Mouse (Mus musculus) lung, adult 2 months (tissue): ENCODE results near the gene Serinc4. TPM values are rescaled to one million over a fixed set of nuclear protein-coding genes. Genes with fewer than 3 reads are reported as not detected.
A peak's percentile ranks its signal among the peaks of the same experiment; 100 is the strongest.
"Not testable (repeated sequence)": the region's sequence is repeated elsewhere in the genome, so short reads cannot be mapped to it uniquely, and the experiment has no call there.

Source experiments
- DNase-seq: peaks from one replicate; pipeline ENCODE4 v3.0.0; 2022
- H3K4me1 ChIP-seq: fragments of 200-500 bp; 2 replicates; pipeline ENCODE4 v1.6.1; 2011; ENCODE audit warnings: low read length; ENCODE audit not compliant: control insufficient read depth, insufficient read depth
- H3K4me3 ChIP-seq: fragments of 200-500 bp; replicated peaks from 2 replicates; pipeline ENCODE3; 2011; ENCODE audit warnings: low read depth, mild to moderate bottlenecking, control low read depth, low read length; ENCODE audit errors: extremely low read depth
- CTCF ChIP-seq: fragments of 200-500 bp; IDR thresholded peaks from 2 replicates; pipeline ENCODE4 v1.5.1; 2011; ENCODE audit warnings: mild to moderate bottlenecking, low read length, control low read depth; ENCODE audit not compliant: insufficient read depth
- POLR2A ChIP-seq: fragments of 200-500 bp; IDR thresholded peaks from 2 replicates; pipeline ENCODE4 v1.6.1; 2011; ENCODE audit warnings: low read depth, mild to moderate bottlenecking, control low read depth, low read length, borderline replicate concordance; ENCODE audit errors: extremely low read depth
- WGBS: fragments of 180-500 bp; shearing (Covaris S2); methylation state at CpG from one replicate; pipeline ENCODE4 v1.1.7; 2018; 5-methylcytosine and 5-hydroxymethylcytosine counted together
- polyA plus RNA-seq: library from polyadenylated mRNA; depleted of rRNA; stranded (reverse); fragments of >200 nt; gene quantifications from 2 replicates; pipeline ENCODE4 v1.2.3, GENCODE M21; 2012

The Serinc4 gene
- polyA plus RNA-seq, 1 experiment, result 0.66 TPM

DNA sequence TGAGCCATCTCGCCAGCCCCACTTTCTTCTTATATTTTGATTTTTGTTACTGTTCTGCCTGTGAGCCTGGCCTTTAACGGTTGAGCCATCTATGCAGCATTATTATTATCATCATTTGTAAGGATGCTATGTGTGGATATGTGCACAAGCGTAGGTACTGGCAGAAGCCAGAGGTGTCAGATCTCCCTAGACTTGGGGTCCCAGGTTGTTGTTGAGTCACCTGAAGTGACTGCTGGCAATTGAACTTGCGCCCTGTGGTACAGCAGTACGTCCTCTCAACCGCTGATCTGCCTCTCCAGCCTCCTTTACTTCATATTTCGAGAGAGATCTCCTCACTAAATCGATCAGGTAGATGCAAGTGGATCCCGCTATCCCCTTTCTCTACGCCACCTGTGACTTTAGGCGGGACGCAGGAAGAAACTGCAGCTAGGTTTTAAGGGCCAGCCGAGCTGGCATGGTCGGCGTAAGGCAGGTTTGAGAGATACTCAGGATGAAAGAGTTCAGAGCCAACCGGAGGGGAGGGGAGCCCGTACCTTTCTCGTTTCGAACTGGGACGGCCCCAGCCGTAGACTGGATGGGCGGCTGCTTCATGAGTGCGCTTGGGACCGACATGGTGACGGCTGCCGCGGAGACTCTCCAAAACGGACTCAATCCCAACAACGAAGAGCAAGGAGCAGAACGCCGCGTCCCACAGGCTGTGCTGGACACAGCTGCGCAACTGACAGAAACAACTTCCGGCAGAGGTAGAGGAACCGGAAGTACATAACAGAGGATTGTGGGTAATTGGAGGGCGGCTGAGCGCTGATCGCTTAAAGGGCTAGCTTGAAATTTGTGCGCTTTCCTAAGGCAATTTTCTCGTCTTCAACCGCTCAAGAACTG lies 17.0 kb upstream of the Serinc4 start, which contains the start of gene Mfap1b:
Gene Mfap1b, minus strand, starts transcription at position 767 of the 879 bp plus-strand sequence.
- WGBS, result 4% methylated on average over 41 of the region's 41 CpGs
- TF ChIP-seq POLR2A, result peak; percentile 98

DNA sequence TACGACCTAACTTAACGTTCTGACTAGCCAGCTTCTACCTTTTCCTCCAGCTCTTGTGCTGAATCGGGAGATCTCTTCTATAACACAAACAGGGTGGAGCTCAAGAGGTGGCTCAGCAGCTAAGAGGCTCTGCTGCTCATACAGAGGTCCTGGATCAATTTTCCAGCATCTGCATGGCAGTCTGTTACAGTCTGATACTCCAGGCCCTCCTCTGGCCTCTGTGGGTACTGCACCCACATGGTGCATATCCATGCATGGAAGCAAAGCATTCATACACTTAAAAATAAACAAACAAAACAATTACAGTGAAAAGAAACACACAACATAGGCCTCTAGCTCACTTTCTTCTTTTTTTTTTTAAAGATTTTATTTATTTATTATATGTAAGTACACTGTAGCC lies 16.2 kb upstream of the Serinc4 start:
- H3K4me1 ChIP-seq, H3K4me3 ChIP-seq, DNase-seq: not testable (repeated sequence)
- 95% methylated on average over 3 of the region's 3 CpGs for WGBS

More for the DNA sequence above, 17.0 kb upstream of the Serinc4 start, which contains the start of gene Mfap1b:
- H3K4me1 ChIP-seq, result not testable (repeated sequence)
- H3K4me3 ChIP-seq, result peak within 1 kb of the TSS; percentile 79
- DNase-seq, result peak; percentile 70

DNA sequence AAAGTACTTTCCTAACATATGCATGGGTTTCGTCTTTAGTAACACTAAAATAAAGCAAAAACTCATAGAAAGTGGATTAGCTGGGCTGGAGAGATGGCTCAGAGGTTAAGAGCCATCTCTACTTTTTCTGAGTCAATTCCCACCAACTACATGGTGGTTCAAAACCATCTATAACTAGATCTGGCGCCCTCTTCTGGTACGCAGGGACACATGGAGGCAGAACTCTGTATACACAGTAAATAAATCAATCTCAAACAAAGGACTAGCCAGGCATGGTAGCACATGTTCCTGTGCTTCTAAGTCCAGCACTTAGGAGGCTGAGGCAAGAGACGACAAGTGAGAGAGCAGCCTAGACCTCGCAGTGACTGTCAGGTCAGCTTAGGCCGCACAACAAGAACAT lies 12.4 kb upstream of the Serinc4 start:
- WGBS, result 51% methylated on average over 2 of the region's 6 CpGs
- DNase-seq, H3K4me1 ChIP-seq, H3K4me3 ChIP-seq: not testable (repeated sequence)

DNA sequence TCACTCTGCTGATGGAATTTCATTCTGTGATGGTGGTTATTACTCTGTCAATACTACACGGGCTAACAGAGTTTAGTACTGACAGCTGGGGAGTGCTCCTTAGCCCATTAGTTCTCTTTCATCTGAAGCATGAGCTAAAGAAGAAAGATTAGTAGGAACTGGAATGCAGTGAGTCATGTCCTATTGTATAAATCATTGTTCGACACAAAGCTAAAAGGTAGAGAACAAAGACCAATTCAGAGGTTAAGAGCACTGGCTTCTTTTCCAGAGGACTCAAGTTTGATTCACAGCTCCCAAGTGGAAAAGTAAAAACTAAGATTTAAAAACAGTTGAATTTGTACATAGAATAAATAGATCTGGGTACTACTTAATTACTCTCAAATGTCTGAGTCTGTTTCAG lies 3.5 kb upstream of the Serinc4 start:
- TF ChIP-seq CTCF (no peak), POLR2A (no peak)
- no peak for DNase-seq
- H3K4me1 ChIP-seq, result peaks cover 3% of the 10 kb centered on the region; the same call in 1 of the 2 replicates
- H3K4me3 ChIP-seq, result no peak overlapping the region
- 42% methylated on average over 2 of the region's 2 CpGs for WGBS

DNA sequence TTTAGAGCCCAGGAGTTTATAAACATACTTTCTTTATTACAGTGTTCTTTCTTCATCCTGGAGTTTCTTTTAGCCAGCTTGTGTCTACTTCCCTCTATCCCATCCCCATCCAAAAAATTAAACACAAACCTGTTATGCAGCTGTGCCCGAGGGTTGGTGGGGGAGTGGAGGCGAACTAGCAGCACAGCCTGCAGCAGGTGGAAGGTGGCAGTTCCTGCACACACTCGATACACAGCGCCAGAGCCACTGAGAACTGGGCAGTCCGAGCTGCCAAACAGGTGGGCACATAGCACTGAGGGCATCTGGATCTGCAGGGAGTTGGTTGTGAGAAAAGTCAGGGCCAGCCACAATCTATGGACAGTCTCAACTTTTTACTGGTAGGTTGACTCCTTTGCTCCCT lies 1.0 kb downstream of the Serinc4 start:
- no peak overlapping the region for H3K4me3 ChIP-seq
- 78% methylated on average over 5 of the region's 5 CpGs for WGBS

DNA sequence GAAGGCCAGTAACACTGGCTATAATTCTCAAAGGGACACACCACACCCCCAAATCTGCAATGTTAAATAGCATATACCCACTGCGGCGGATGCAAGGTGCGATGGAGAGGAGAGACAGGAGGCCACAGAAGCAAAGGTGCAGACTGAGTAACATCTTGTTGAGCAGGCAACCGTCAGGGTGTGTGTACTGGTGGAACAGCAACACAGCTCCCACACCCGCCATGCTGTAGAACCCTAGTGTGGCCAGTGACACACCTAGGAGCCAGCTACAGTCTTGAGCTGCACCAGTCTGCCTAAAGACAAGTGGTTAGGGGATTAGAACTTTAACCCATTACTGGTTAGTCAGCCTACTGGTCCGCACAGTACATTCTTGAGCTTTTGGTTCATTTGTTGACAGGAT lies 2.7 kb downstream of the Serinc4 start:
- no peak overlapping the region for H3K4me3 ChIP-seq
- WGBS, result 83% methylated on average over 6 of the region's 6 CpGs
- H3K4me1 ChIP-seq, result peaks cover 3% of the 10 kb centered on the region; the same call in 1 of the 2 replicates
- no peak for DNase-seq
- no peak for TF ChIP-seq CTCF
- TF ChIP-seq POLR2A, result no peak

More for the DNA sequence above, 1.0 kb downstream of the Serinc4 start:
- no peak for DNase-seq
- TF ChIP-seq CTCF (no peak), POLR2A (no peak)
- peaks cover 3% of the 10 kb centered on the region; the same call in 1 of the 2 replicates for H3K4me1 ChIP-seq

DNA sequence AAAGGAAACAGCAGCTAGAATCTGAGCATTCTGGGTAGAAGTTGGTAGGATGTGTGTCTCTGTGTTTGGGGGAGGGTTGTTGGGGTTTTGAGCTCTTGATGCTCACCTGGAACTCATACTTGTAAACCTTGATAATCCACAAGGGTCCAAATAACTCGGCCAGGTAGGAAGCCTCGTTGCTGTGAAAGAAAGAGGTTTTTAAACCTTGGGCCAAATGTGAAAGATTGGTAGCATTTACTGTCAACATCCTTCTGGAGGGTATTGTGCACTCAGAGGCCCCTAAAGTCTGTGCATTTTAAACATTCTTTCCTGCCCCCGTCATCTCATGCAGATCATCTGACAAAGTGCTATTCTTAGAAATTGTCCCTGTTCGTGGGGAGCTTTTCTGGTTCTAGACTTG lies 3.6 kb downstream of the Serinc4 start, which contains the start of gene Hypk:
Gene Hypk, plus strand, starts transcription at position 301 of the 400 bp plus-strand sequence.
- Histone ChIP-seq H3K4me1 (peaks cover 3% of the 10 kb centered on the region; the same call in 1 of the 2 replicates), H3K4me3 (no peak within 1 kb of the TSS)
- no peak for DNase-seq
- no peak for TF ChIP-seq CTCF
- TF ChIP-seq POLR2A, result no peak
- WGBS, result 42% methylated on average over 4 of the region's 4 CpGs

DNA sequence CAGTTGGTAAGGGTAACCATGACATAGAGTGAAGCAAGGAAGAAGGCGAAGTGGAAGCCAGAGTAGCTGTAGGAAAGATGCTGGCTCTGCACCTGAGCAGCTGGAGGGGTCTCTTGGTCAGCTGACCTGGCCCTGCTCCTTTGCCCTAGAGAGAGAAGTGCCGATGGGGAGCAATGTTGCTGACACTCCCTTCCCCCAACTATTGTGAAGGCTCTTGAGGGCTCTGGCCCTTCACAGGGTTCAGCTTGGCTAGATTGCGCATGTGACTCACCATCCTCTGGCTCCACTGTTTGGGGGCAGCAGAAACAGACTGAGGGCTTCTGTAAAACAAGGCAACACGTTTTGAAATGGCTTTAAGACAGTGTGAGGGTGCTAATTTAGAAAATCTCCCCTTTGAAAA lies 4.2 kb downstream of the Serinc4 start:
- DNase-seq, result no peak
- 61% methylated on average over 4 of the region's 4 CpGs for WGBS
- TF ChIP-seq POLR2A (no peak), CTCF (no peak)
- H3K4me1 ChIP-seq, result peaks cover 3% of the 10 kb centered on the region; the same call in 1 of the 2 replicates
- no peak overlapping the region for H3K4me3 ChIP-seq

DNA sequence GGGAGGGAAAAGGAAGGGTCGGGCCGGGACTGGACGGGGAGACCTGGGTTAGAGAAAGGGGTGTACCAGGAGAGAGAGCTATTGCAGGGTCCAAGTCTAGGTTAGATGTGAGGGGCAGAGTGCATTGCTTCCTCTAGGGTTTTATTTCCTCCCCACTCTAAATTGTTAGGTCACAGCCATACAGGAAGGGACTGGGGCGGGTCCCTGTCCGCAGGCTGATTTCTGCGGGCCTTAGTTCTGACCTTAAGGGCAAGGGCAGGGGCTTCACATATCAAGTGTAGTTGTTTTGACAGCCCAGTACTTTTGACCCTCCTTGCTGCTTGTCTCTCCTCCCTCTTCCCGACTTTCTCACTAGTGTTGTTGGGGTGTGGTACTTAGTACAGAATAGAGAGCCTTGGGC lies 6.5 kb downstream of the Serinc4 start:
- TF ChIP-seq POLR2A (no peak), CTCF (no peak)
- WGBS, result 1% methylated on average over 7 of the region's 7 CpGs
- DNase-seq, result peak; percentile 35
- H3K4me1 ChIP-seq, result no peaks in the 10 kb centered on the region; the same call in 1 of the 2 replicates
- peak overlapping the region; percentile 97 for H3K4me3 ChIP-seq

DNA sequence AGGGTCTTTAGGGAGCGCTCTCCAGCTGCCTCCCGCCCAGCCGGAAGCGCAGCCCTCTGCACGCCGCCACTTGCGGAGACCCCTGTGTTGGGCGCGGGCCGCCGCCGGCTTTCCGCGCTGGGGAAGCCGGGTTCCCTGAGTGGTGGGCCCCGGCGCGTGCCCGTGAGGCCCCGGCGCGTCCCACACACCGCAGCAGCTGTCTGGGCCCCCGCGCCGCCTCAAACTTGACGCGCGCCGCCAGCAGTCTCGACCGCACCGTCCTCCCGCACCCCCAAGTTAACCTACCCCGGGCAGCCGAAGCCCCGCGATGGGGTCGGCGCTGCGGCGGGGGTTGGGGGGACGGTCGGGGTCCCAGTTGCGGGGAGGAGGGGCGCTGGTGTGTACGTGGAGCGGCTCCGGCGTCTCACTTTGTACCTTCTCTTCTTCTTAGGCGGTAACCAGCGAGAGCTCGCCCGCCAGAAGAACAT lies 7.0 kb downstream of the Serinc4 start:
- no peak for TF ChIP-seq POLR2A
- no peak for TF ChIP-seq CTCF
- DNase-seq, result no peak

More for the DNA sequence above, 7.0 kb downstream of the Serinc4 start:
- WGBS, result under 1% methylated on average over 54 of the region's 54 CpGs
- peak overlapping the region; percentile 97 for H3K4me3 ChIP-seq
- H3K4me1 ChIP-seq, result no peaks in the 10 kb centered on the region; the same call in 1 of the 2 replicates
